Mouse (Mus musculus) kidney, embryonic 15.5 days (tissue): Measurements from ENCODE around the gene Fam170b. TPM values are rescaled to one million over a fixed set of nuclear protein-coding genes. Genes with fewer than 3 reads are reported as not detected.

Source experiments
- ATAC-seq: fragments of 200-750 bp; cut with Nextera tagmentation; replicated peaks from 2 replicates; pipeline ENCODE4 v1.8.0; 2017; ENCODE audit warnings: moderate TSS enrichment; ENCODE audit not compliant: low FRiP score
- H3K27ac ChIP-seq: fragments of 300-500 bp; sonication (generic); 2 replicates; pipeline ENCODE4 v1.5.1; 2015; ENCODE audit warnings: mild to moderate bottlenecking, inconsistent platforms
- H3K27me3 ChIP-seq: fragments of 300-500 bp; sonication (generic); 2 replicates; pipeline ENCODE4 v1.6.1; 2015; ENCODE audit warnings: inconsistent platforms
- H3K36me3 ChIP-seq: fragments of 300-500 bp; sonication (generic); 2 replicates; pipeline ENCODE4 v1.6.1; 2015; ENCODE audit warnings: inconsistent platforms
- H3K4me1 ChIP-seq: fragments of 300-500 bp; sonication (generic); 2 replicates; pipeline ENCODE4 v1.6.1; 2015; ENCODE audit warnings: inconsistent platforms
- H3K4me2 ChIP-seq: fragments of 300-500 bp; sonication (generic); 2 replicates; pipeline ENCODE4 v1.6.1; 2015; ENCODE audit warnings: moderate library complexity, mild to moderate bottlenecking, inconsistent platforms
- H3K4me3 ChIP-seq: fragments of 300-500 bp; sonication (generic); replicated peaks from 2 replicates; pipeline ENCODE4 v1.5.1; 2015; ENCODE audit warnings: mild to moderate bottlenecking, inconsistent platforms
- H3K9ac ChIP-seq: fragments of 300-500 bp; sonication (generic); 2 replicates; pipeline ENCODE4 v1.6.1; 2015; ENCODE audit warnings: mild to moderate bottlenecking, inconsistent platforms
- H3K9me3 ChIP-seq: fragments of 300-500 bp; sonication (generic); replicated peaks from 2 replicates; pipeline ENCODE4 v1.6.1; 2016; ENCODE audit warnings: inconsistent platforms
- WGBS: fragments of 180-500 bp; shearing (Covaris S2); methylation state at CpG from one replicate; pipeline ENCODE4 v1.1.7; 2015; ENCODE audit warnings: mixed read lengths; 5-methylcytosine and 5-hydroxymethylcytosine counted together
- polyA plus RNA-seq: library from polyadenylated mRNA; unstranded; fragments of >200 nt; fragmentation: Nextera tagmentation; extraction: Ambion mirVana; gene quantifications from 2 replicates; pipeline ENCODE4 v1.2.1, GENCODE M21; 2015

The Fam170b gene
- 0.06 and 0.13 TPM in 2 replicates for polyA plus RNA-seq

GRCm38 (mm10) chr14:32833847-32834246 is at the start of gene Fam170b:
TSS of gene Fam170b (plus strand) at chr14:32833962.
- no peak within 1 kb of the TSS for H3K4me3 ChIP-seq
- peaks cover 7% of the 10 kb centered on the region; the same call in 1 of the 2 replicates for H3K27me3 ChIP-seq
- H3K9ac ChIP-seq: no peak within 1 kb of the TSS
- H3K27ac ChIP-seq: no peak within 1 kb of the TSS
- no peaks in the 10 kb centered on the region for H3K36me3 ChIP-seq
- H3K9me3 ChIP-seq: 0 out of 2 replicates have a peak, but pooled peaks cover 2% of the 10 kb centered on the region
- WGBS: 70% methylated on average over 8 of the region's 8 CpGs
- no peak within 1 kb of the TSS for H3K4me2 ChIP-seq
- no peak for ATAC-seq
- H3K4me1 ChIP-seq: peaks cover 5% of the 10 kb centered on the region

DNA sequence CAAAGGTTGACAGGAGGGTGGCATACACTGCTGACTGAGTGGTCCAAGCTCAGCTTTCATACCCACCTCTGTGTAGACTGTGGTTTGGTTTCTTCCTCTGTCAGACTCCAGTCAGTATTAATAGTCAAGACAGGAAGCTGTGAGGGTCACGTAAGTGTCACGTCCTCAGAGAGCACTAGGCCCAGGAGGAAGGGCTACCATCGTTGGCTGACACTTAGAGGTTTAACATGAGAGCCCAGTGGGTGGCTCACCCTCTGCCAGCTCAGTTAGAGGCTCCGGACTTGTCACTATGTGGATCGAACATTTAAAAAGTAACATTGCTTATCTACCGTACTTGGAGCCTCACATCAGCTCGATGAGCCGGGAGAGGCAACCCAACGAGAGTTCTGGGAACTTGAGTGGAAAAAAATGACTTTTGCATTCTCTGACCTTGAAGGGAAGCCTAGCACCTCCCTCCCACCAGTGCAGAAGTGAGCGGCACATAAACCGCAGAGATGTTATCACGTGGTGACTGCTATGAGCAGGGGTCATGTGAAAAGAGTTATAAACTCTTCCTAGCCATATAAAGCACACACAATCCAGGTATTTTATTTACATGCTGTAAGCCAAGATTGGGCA is 49.5 kb upstream of the Fam170b start:
- H3K9me3 ChIP-seq: no peaks in the 10 kb centered on the region
- H3K4me3 ChIP-seq: no peak overlapping the region
- 64% methylated on average over 12 of the region's 12 CpGs for WGBS
- H3K36me3 ChIP-seq: no peaks in the 10 kb centered on the region
- peaks cover 4% of the 10 kb centered on the region; the same call in 1 of the 2 replicates for H3K4me1 ChIP-seq
- no peak overlapping the region for H3K27ac ChIP-seq
- no peak for ATAC-seq
- H3K9ac ChIP-seq: no peak overlapping the region
- no peaks in the 10 kb centered on the region for H3K27me3 ChIP-seq
- no peak overlapping the region for H3K4me2 ChIP-seq

- Histone ChIP-seq H3K9me3 (no peaks in the 10 kb centered on the region), H3K4me3 (no peak overlapping the region), H3K4me1 (peaks cover 4% of the 10 kb centered on the region; the same call in 1 of the 2 replicates), H3K9ac (no peak overlapping the region), H3K27ac (no peak overlapping the region), H3K36me3 (no peaks in the 10 kb centered on the region), H3K4me2 (no peak overlapping the region), H3K27me3 (no peaks in the 10 kb centered on the region)
- WGBS: 77% methylated on average over 4 of the region's 4 CpGs
- no peak for ATAC-seq
These were observed 49.0 kb upstream of the Fam170b start for GRCm38 (mm10) chr14:32784748-32785134.

- Histone ChIP-seq H3K4me1 (peaks cover 4% of the 10 kb centered on the region; the same call in 1 of the 2 replicates), H3K4me2 (no peak within 1 kb of the TSS), H3K27me3 (no peaks in the 10 kb centered on the region), H3K36me3 (no peaks in the 10 kb centered on the region), H3K9ac (no peak within 1 kb of the TSS), H3K4me3 (no peak within 1 kb of the TSS), H3K27ac (no peak within 1 kb of the TSS), H3K9me3 (no peaks in the 10 kb centered on the region)
- ATAC-seq: no peak
- WGBS: 76% methylated on average over 3 of the region's 3 CpGs
These were observed 48.1 kb upstream of the Fam170b start, which contains the start of gene Tmem273 for GRCm38 (mm10) chr14:32785556-32786130. TSS of gene Tmem273 (plus strand) at chr14:32785963.

DNA sequence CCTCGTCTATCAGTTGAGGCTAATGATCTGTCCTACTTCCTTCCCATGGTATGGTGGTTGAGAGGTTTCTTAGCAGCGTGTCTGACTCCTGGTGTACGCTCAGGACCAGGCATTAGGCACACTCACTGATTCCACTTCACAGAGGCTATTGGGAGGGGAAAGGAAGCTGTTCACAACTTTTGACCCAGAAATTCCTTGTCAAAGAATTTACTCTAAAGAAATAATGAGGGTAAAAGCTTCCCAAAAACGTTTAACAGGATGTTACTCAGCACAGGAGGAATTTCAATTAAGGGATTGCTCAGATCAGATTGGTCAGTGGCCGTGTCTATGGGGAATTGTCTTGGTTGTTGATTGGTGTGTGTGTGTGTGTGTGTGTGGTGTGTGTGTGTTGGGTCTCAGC is 46.1 kb upstream of the Fam170b start:
- Histone ChIP-seq H3K36me3 (no peaks in the 10 kb centered on the region), H3K9ac (no peak overlapping the region), H3K27me3 (no peaks in the 10 kb centered on the region), H3K27ac (no peak overlapping the region), H3K4me2 (no peak overlapping the region), H3K4me1 (peaks cover 4% of the 10 kb centered on the region; the same call in 1 of the 2 replicates), H3K9me3 (no peaks in the 10 kb centered on the region), H3K4me3 (no peak overlapping the region)
- 56% methylated on average over 5 of the region's 5 CpGs for WGBS
- ATAC-seq: no peak

- H3K27ac ChIP-seq: no peak overlapping the region
- H3K9ac ChIP-seq: no peak overlapping the region
- H3K4me1 ChIP-seq: peaks cover 3% of the 10 kb centered on the region; the same call in 1 of the 2 replicates
- no peak overlapping the region for H3K4me3 ChIP-seq
- no peak for ATAC-seq
- no peaks in the 10 kb centered on the region for H3K9me3 ChIP-seq
- 73% methylated on average over 8 of the region's 8 CpGs for whole genome bisulfite sequencing
- no peaks in the 10 kb centered on the region for H3K27me3 ChIP-seq
- H3K4me2 ChIP-seq: no peak overlapping the region
- H3K36me3 ChIP-seq: no peaks in the 10 kb centered on the region
These were observed 37.4 kb upstream of the Fam170b start for GRCm38 (mm10) chr14:32796375-32796774.

DNA sequence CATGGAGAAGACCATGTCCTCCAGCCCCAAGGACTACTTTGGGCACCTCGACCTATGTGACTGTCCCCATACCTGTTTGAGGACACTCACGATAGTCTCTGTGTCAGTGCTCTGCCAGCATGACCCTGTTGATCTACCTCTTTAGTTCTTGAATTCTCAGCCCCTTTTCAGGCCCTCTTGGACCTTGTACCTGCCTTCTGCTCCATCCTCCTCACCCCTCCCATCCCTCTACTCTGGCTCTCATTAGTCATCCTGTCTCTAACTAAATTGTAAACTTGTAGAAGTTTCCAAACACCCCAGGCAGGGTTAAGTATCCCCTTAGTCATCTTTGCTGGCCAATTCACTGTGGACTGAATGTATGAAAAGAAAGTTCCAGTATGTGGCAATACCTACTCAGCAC is 36.0 kb upstream of the Fam170b start:
- H3K9me3 ChIP-seq: no peaks in the 10 kb centered on the region
- H3K36me3 ChIP-seq: no peaks in the 10 kb centered on the region
- H3K4me2 ChIP-seq: no peak overlapping the region
- peaks cover 3% of the 10 kb centered on the region; the same call in 1 of the 2 replicates for H3K4me1 ChIP-seq
- no peaks in the 10 kb centered on the region for H3K27me3 ChIP-seq
- no peak overlapping the region for H3K27ac ChIP-seq
- no peak overlapping the region for H3K4me3 ChIP-seq
- ATAC-seq: no peak
- 83% methylated on average over 2 of the region's 2 CpGs for WGBS
- H3K9ac ChIP-seq: no peak overlapping the region

DNA sequence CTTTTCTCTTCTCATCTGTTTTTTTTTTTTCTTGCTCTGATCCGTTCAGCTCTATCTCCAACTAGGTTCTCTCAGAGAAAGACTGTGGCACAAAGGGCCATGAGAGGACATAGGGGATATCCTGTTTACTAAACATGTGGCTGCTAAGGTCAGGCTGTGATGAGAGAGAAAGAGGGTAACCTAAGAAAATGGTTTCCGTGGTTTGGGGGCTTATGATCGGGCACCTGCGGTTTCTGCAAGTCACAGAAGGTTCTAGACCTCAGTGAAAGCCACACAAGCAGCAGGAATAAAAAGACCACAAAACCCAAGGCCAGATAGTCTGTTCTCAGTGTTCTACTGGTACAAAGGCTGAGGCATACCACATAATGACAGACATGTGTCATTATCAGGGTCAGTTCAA is 35.4 kb upstream of the Fam170b start:
- no peaks in the 10 kb centered on the region for H3K36me3 ChIP-seq
- 89% methylated on average over 4 of the region's 4 CpGs for WGBS
- no peak overlapping the region for H3K4me2 ChIP-seq
- no peak overlapping the region for H3K9ac ChIP-seq
- peaks cover 3% of the 10 kb centered on the region; the same call in 1 of the 2 replicates for H3K4me1 ChIP-seq
- no peaks in the 10 kb centered on the region for H3K27me3 ChIP-seq
- no peak for ATAC-seq
- no peak overlapping the region for H3K4me3 ChIP-seq
- H3K9me3 ChIP-seq: no peaks in the 10 kb centered on the region
- no peak overlapping the region for H3K27ac ChIP-seq

DNA sequence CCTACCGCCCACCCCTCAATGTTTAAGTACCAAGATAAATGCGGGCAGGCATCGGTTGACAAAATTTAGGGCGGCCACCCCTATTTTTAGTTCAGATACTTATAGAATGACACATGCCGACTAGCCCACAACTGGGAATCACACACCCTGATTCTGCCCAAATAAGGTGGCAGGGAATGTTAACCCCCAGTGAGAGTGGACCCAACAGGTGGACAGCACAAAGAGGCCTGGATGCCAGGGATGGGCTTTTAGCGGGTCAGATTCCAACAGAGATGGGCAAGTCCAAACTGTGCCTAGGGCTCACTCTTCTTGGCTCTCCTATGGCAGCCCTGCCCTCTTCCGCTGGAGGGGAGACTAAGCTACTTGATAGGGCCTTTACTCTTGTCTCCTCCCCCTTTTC is 33.7 kb upstream of the Fam170b start:
- ATAC-seq: no peak
- H3K27me3 ChIP-seq: no peaks in the 10 kb centered on the region
- H3K9me3 ChIP-seq: no peaks in the 10 kb centered on the region
- H3K4me3 ChIP-seq: no peak overlapping the region
- H3K27ac ChIP-seq: no peak overlapping the region
- H3K4me1 ChIP-seq: peaks cover 3% of the 10 kb centered on the region; the same call in 1 of the 2 replicates
- H3K9ac ChIP-seq: no peak overlapping the region
- H3K36me3 ChIP-seq: no peaks in the 10 kb centered on the region
- 88% methylated on average over 7 of the region's 7 CpGs for WGBS
- H3K4me2 ChIP-seq: no peak overlapping the region

DNA sequence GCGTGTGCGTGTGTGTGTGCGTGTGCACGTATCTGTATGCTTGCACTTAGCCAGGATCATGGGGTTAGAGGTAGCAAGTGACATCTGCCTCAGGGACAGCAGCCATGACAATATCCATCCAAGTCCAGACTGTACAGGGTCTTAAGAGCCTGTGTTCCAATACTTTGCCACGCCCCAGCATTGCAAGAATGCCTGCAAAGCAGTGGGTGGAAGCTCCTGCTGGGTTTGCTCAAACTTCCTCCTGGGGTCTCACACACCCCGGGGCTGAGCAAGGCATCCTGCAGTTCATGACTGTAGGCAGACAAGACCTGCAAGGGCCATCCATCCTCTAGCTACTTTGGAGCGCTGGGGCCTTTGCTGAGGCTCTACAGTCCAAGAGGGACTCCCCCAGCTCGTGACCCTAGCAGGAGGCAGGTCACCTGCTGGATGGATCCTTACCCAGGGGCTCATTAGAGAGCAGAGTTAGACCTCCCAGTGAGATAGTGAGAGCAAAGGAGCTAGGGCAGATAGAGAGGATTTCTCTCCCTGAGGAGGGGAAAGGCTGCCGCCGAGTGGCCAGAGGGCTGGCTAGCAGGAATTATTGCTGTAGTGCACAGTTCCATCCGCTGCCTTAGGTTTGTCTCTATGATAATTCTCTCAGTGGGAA is 32.6 kb upstream of the Fam170b start:
- Histone ChIP-seq H3K27ac (no peak overlapping the region), H3K9me3 (no peaks in the 10 kb centered on the region), H3K36me3 (no peaks in the 10 kb centered on the region), H3K4me2 (no peak overlapping the region), H3K27me3 (no peaks in the 10 kb centered on the region), H3K4me3 (no peak overlapping the region), H3K9ac (no peak overlapping the region), H3K4me1 (peaks cover 3% of the 10 kb centered on the region; the same call in 1 of the 2 replicates)
- no peak; the same call in 1 of the 2 replicates for ATAC-seq
- 60% methylated on average over 11 of the region's 11 CpGs for WGBS

GRCm38 (mm10) chr14:32801662-32802024 is 32.1 kb upstream of the Fam170b start:
- ATAC-seq: no peak
- Histone ChIP-seq H3K4me1 (peaks cover 3% of the 10 kb centered on the region; the same call in 1 of the 2 replicates), H3K4me3 (no peak overlapping the region), H3K27me3 (no peaks in the 10 kb centered on the region), H3K27ac (no peak overlapping the region), H3K36me3 (no peaks in the 10 kb centered on the region), H3K4me2 (no peak overlapping the region), H3K9me3 (no peaks in the 10 kb centered on the region), H3K9ac (no peak overlapping the region)

DNA sequence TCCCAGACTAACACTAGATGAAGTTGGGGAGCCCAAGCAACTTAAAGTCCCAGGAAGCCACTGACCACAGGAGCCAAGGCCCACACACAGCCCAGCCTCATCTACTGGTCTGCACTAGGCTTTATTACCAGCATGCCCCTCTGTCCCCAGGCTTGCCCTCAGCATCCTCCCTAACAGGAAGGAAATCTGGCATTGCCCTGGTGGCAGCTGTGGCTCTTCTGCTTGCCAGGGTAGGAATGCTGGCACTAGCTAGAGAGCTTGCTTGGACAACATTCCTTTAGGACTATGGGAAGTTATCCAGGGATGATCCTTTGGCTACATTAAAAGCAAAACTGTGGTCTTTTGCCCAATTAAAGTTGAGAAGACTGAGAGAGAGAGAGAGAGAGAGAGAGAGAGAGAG is 23.7 kb upstream of the Fam170b start:
- Histone ChIP-seq H3K4me3 (no peak overlapping the region), H3K36me3 (no peaks in the 10 kb centered on the region), H3K4me2 (no peak overlapping the region), H3K27ac (no peak overlapping the region), H3K4me1 (no peaks in the 10 kb centered on the region), H3K9ac (no peak overlapping the region), H3K27me3 (no peaks in the 10 kb centered on the region), H3K9me3 (no peaks in the 10 kb centered on the region)
- no peak for ATAC-seq
